Comparison of ENCODE assay signal across 8 mouse cellular contexts in the genomic region with DNA sequence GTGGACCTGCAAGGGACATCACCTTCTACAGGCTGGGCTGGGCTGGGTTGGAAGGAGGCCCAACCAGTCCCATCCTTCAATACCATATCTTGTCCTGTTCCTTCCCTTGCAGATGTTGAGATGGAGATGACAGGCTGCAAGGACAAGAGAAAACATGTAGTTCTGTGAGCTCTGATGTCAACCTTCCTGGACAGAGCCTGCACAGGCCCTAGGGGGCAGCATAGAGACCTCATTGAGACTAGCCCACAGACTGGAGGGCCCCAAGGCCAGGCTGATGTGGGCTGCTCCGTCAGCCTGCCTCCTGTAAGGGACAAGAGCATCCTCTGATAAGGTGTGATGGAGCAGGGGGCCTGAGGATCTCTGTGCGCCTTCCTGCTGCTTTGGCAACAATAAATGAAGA. TPM values are rescaled to one million over a fixed set of nuclear protein-coding genes. Genes with fewer than 3 reads are reported as not detected.
DNase-seq lines count a peak whose midpoint lies in the region; ATAC-seq and TF ChIP-seq lines count a peak whose summit lies in the region.

No protein-coding gene starts in this region.

- TF ChIP-seq EP300 in liver, postnatal 0 days (IDR thresholded peaks at IDR 0.05; ENCODE audit: low read depth) = no peak

- no peaks in the 10 kb centered on the region for H3K9me3 ChIP-seq in lung, embryonic 14.5 days (ENCODE audit: low read depth, low read length)
- no peaks in the 10 kb centered on the region for H3K9me3 ChIP-seq in liver, postnatal 0 days (ENCODE audit: low read length)

- peak; percentile 68 for TF ChIP-seq CTCF in lung, embryonic 14.5 days (IDR thresholded peaks at IDR 0.05; ENCODE audit: low read depth)
- peak; percentile 67 for TF ChIP-seq CTCF in liver, postnatal 0 days (IDR thresholded peaks at IDR 0.05; ENCODE audit: low read depth)

- peaks cover 30% of the 10 kb centered on the region for H3K36me3 ChIP-seq in lung, embryonic 14.5 days (ENCODE audit: insufficient read depth)
- H3K36me3 ChIP-seq in liver, postnatal 0 days (replicated peaks; ENCODE audit: insufficient read depth, low read length) = peaks cover 24% of the 10 kb centered on the region

- ATAC-seq in lung, embryonic 14.5 days (ENCODE audit: insufficient read depth) = no peak
- no peak for ATAC-seq in liver, postnatal 0 days
- no peak for ATAC-seq in activated CD4-positive, CD25-positive, alpha-beta regulatory T cell, adult 4 months

- DNase-seq in cerebellum, adult 11 months = peak; percentile 36
- DNase-seq in cerebellum, postnatal 4 days (ENCODE audit: low spot score in 2 of 2) = no peak
- peak; percentile 73 for DNase-seq in lung, embryonic 14.5 days
- DNase-seq in lung, postnatal 14 days = no peak
- peak; percentile 52 to 59 for DNase-seq in cerebellum, postnatal 14 days
- peak; percentile 73 for DNase-seq in liver, postnatal 0 days
- DNase-seq in thymus, postnatal 4 days = peak; percentile 77

- H3K27ac ChIP-seq in lung, embryonic 14.5 days (ENCODE audit: low read depth) = no peak overlapping the region
- no peak overlapping the region for H3K27ac ChIP-seq in liver, postnatal 0 days (ENCODE audit: low read depth)

- no peaks in the 10 kb centered on the region for H3K27me3 ChIP-seq in lung, embryonic 14.5 days (ENCODE audit: insufficient read depth, low read length)
- peaks cover 16% of the 10 kb centered on the region for H3K27me3 ChIP-seq in liver, postnatal 0 days (ENCODE audit: insufficient read depth, low read length)

- H3K4me3 ChIP-seq in lung, embryonic 14.5 days (ENCODE audit: low read depth, low read length) = no peak overlapping the region
- no peak overlapping the region for H3K4me3 ChIP-seq in liver, postnatal 0 days (ENCODE audit: low read depth, low read length)

- 48% methylated on average over 2 of the region's 2 CpGs for WGBS in lung, embryonic 14.5 days
- WGBS in liver, postnatal 0 days (ENCODE audit: insufficient replicate concordance) = 42% methylated on average over 2 of the region's 2 CpGs

- H3K9ac ChIP-seq in lung, embryonic 14.5 days = no peak overlapping the region
- no peak overlapping the region for H3K9ac ChIP-seq in liver, postnatal 0 days (replicated peaks)

- no peak overlapping the region for H3K4me2 ChIP-seq in lung, embryonic 14.5 days
- no peak overlapping the region for H3K4me2 ChIP-seq in liver, postnatal 0 days (ENCODE audit: low read depth, low read length)

- no peaks in the 10 kb centered on the region for H3K4me1 ChIP-seq in lung, embryonic 14.5 days (ENCODE audit: insufficient read depth)
- H3K4me1 ChIP-seq in liver, postnatal 0 days (ENCODE audit: insufficient read depth) = peaks cover 22% of the 10 kb centered on the region

RNA-seq across cellular contexts. Expression of a gene that starts 2.0 kb away (rescaled TPM):
- polyA plus RNA-seq in lung, embryonic 14.5 days (2014; fragmentation: Nextera tagmentation; extraction: Ambion mirVana) = 8.3 and 9.7 TPM in 2 replicates
- 6.7 and 6.8 TPM in 2 replicates for polyA plus RNA-seq in liver, postnatal 0 days (2015; fragmentation: Nextera tagmentation; extraction: Ambion mirVana)
- 10 to 100 TPM; 18.0 to 22.7 TPM for polyA plus RNA-seq in activated CD4-positive, CD25-positive, alpha-beta regulatory T cell, adult 4 months (2017; shearing (Covaris generic))

RNA-seq across cellular contexts. Expression of a gene that starts 4.6 kb away (rescaled TPM):
- 19.6 and 22.7 TPM in 2 replicates for polyA plus RNA-seq in lung, embryonic 14.5 days (2014; fragmentation: Nextera tagmentation; extraction: Ambion mirVana)
- polyA plus RNA-seq in liver, postnatal 0 days (2015; fragmentation: Nextera tagmentation; extraction: Ambion mirVana) = 0.15 and 0.18 TPM in 2 replicates
- polyA plus RNA-seq in activated CD4-positive, CD25-positive, alpha-beta regulatory T cell, adult 4 months (2017; shearing (Covaris generic)) = not detected

RNA-seq across cellular contexts. Expression of a gene that starts 8.9 kb away (rescaled TPM):
- 71.8 and 71.9 TPM in 2 replicates for polyA plus RNA-seq in lung, embryonic 14.5 days (2014; fragmentation: Nextera tagmentation; extraction: Ambion mirVana)
- polyA plus RNA-seq in liver, postnatal 0 days (2015; fragmentation: Nextera tagmentation; extraction: Ambion mirVana) = 87.0 and 93.3 TPM in 2 replicates
- polyA plus RNA-seq in activated CD4-positive, CD25-positive, alpha-beta regulatory T cell, adult 4 months (2017; shearing (Covaris generic)) = 100 to 1,000 TPM; 132 to 177 TPM

RNA-seq across cellular contexts. Expression of a gene that starts 26.6 kb away (rescaled TPM):
- 32.6 and 34.2 TPM in 2 replicates for polyA plus RNA-seq in lung, embryonic 14.5 days (2014; fragmentation: Nextera tagmentation; extraction: Ambion mirVana)
- 3.0 and 4.3 TPM in 2 replicates for polyA plus RNA-seq in liver, postnatal 0 days (2015; fragmentation: Nextera tagmentation; extraction: Ambion mirVana)
- 1 to 10 TPM; 7.3 to 9.2 TPM for polyA plus RNA-seq in activated CD4-positive, CD25-positive, alpha-beta regulatory T cell, adult 4 months (2017; shearing (Covaris generic))

RNA-seq across cellular contexts. Expression of a gene that starts 34.1 kb away (rescaled TPM):
- 3.8 and 5.5 TPM in 2 replicates for polyA plus RNA-seq in lung, embryonic 14.5 days (2014; fragmentation: Nextera tagmentation; extraction: Ambion mirVana)
- polyA plus RNA-seq in liver, postnatal 0 days (2015; fragmentation: Nextera tagmentation; extraction: Ambion mirVana) = 0.11 and 0.18 TPM in 2 replicates
- polyA plus RNA-seq in activated CD4-positive, CD25-positive, alpha-beta regulatory T cell, adult 4 months (2017; shearing (Covaris generic)) = under 1 TPM; 0.74 to 0.96 TPM

Comparison
In these comparisons a context has a peak if more than half of its experiments do, and no peak if none do; other contexts are left out.
1. DNase-seq: peak in cerebellum, adult 11 months (single experiment), lung, embryonic 14.5 days (single experiment), cerebellum, postnatal 14 days (2 of 2), liver, postnatal 0 days (single experiment) and thymus, postnatal 4 days (single experiment); none in cerebellum, postnatal 4 days (0 of 2) and lung, postnatal 14 days (single experiment).
2. RNA of a gene that starts 4.6 kb away (polyA plus RNA-seq): 19.6 to 22.7 TPM in lung, embryonic 14.5 days; 0.15 to 0.18 TPM in liver, postnatal 0 days and not detected in activated CD4-positive, CD25-positive, alpha-beta regulatory T cell, adult 4 months; every median in the first group is over 10 times any median in the second.